Mouse (Mus musculus) retina, postnatal 7 days (tissue): ENCODE measurements around the gene Slco2a1.

ENCODE experiments used
- DNase-seq: peaks from one replicate; pipeline ENCODE4 v3.0.0-alpha.2; 2012; ENCODE audit warnings: low read depth, low spot score

Gene Slco2a1

DNA sequence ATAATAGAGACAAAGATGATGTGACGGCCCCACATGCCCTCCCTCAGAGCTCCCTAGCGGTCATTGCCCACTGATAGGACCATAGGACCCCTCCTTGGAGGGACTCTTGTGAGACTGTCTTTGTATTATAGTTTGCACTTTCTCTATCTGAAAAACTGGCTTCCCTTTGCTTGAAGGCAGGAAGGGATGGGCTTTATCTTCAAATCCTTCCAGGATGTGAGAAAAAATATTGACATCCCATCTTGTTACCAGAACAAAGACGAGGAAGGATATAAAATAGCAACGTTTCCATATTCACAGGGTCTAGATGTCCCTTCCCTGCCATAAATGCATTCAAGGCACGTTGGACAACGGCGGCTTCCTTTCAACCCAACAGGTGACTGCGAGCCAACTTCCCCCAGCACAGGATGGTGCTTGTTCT is 48.5 kb downstream of the Slco2a1 start:
- no peak for DNase-seq

GRCm38 (mm10) chr9:103038266-103038665 is 49.8 kb downstream of the Slco2a1 start:
- DNase-seq = no peak

DNA sequence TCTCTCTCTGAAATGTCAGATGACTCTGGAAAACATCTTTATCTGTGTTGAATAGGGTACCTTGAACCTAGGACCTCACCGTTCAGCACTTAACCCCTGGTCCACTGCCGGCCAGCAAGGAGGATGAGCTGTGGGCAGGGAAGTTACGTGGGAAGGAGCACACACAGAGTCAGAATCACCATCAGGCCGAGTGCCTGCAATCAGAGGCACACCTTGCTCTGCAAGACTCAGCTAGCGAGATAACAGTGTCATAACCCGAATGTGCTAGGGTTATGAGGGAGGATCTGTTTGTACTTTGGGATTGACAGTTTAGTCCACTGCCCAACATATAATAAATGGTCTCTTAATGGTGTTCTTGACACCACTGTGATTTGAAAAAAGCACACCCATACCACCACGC is 50.2 kb downstream of the Slco2a1 start:
- DNase-seq = no peak

GRCm38 (mm10) chr9:103040581-103040980 is 52.1 kb downstream of the Slco2a1 start:
- DNase-seq = no peak

DNA sequence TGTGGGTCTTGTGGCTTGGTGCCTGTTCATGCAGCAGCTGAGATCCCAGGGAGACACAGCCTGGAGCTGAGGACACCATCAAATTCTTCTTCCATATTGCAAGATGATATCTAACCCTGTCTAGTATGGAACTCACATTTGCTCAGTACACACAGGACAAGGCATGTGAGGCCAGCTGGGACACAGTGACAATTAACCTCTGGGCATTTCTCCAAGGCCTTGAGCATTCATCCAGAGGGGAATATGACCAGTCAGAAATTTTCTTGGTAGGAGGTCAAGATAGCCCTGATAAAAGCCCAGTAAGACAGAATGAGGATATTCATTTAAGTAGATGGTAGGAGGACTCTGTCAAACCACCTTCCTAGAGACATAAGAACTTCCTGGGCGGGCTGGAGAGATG is 56.9 kb downstream of the Slco2a1 start:
- no peak for DNase-seq

DNA sequence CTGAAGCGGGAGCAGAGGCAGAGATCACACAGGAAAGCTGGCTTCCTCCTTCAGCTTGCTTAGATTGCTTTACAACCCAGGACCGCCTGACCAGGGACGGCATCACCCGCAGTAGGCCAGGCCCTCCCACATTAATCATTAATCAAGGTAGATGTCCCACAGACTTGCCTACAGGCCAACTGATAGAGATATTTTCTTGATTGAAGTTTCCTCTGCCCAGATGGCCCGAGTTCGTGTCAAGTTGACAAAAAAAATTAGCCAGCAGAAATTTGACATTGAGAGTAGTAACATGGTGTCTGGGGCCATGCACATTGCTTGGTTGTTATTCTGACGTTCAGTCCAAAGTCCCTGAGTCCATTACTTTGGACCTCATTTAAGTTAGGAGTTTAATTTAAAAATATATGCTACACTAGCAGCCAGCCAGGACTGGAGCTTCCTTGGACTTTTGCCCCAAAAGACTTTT is 60.6 kb downstream of the Slco2a1 start:
- no peak for DNase-seq

DNA sequence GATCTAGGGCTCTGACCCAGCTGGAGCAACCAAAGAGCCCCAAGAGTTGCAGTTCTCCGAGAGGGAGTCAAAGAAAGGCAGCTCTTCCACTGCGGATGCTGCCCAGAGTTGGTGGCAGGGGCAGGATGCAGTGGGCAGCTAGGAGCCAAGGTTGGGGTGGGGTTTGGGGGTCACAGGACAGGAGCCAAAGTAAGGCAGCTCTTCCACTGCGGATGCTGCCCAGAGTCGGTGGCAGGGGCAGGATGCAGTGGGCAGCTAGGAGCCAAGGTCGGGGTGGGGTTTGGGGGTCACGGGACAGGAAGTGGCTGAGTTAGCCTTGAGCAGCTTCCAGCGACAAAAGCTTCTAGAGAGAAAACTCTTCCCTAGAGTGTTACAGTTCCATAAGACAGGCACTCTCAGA is 65.3 kb downstream of the Slco2a1 start:
- no peak for DNase-seq

DNA sequence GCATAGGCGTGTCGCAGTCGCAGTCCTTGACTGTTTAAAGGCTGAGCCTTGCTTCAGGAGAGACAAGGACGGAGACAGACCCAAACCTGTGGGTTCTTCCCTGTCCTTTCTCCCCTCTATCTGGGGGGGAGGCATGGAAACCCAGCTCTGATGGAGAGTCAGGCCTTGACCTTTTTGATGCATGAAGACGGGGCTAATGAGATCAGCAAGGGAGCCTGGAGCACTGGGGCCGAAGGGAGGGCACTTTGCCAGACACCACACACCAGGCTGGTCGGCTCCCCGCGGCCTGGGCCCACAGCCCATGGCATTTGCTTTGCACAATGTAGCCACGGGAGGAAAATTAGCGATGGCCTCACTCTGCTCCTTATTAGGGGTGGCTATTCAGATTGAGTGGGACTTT is 66.5 kb downstream of the Slco2a1 start:
- no peak for DNase-seq

GRCm38 (mm10) chr9:103056164-103056563 is 67.7 kb downstream of the Slco2a1 start:
- DNase-seq = no peak

- no peak for DNase-seq
Measured at GRCm38 (mm10) chr9:103060551-103060950, 72.0 kb downstream of the Slco2a1 start.

- DNase-seq = no peak
Measured at GRCm38 (mm10) chr9:103061471-103062053, 73.0 kb downstream of the Slco2a1 start.

DNA sequence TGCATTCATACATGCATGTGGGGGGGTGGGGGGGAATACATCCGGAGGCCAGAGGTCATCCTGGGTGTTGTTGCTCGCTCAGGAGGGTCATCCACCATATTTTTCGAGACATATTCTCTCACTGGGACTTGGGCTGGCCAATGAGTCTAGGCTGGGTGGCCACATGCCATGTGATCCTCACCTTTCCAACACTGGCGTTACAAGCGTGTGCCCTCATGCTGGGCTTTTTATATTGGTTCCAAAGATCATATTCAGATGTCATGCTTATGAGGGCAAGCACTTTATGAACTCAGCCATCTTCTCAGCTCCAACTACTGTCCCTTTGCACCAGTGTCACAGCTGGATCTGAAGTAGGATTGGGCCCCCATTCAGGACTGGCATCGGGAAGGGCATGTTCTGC is 75.1 kb downstream of the Slco2a1 start:
- DNase-seq = no peak

DNA sequence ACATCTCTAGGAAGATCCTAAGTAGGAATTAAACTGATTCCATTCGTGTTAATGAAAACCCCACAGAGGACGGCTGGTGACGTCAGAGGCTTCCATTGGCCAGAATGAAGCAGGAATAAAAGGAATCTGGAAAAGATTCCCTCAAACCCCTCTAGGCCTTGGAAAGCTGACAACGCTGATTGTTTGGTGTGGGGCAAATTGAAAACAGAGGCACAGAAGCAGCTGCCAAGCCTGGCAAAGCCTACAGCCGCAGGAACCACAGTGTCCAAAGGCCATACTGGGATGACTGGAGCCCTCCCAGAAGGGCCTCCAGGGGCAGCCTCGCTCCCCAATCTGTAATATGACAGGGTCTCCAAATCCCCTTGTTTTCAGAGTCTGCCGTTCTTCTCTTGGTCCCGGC is 78.3 kb downstream of the Slco2a1 start:
- no peak for DNase-seq

DNA sequence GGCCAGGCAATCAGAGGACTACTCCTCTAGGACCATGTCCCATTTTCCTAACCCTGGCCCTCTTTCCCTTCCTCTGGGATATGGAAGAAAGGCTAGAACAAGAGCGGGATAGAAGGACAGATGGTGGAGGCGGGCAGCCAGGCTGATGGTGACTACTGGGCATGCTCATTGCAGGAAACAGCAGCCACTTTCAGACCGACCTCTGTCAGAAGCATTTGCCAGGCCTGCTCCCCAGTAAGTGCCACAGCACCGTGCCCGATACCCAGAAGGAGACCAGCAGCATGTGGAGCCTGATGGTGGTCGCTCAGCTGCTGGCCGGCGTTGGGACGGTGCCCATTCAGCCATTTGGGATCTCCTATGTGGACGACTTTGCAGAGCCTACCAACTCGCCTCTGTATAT is 79.1 kb downstream of the Slco2a1 start:
- DNase-seq = no peak

DNA sequence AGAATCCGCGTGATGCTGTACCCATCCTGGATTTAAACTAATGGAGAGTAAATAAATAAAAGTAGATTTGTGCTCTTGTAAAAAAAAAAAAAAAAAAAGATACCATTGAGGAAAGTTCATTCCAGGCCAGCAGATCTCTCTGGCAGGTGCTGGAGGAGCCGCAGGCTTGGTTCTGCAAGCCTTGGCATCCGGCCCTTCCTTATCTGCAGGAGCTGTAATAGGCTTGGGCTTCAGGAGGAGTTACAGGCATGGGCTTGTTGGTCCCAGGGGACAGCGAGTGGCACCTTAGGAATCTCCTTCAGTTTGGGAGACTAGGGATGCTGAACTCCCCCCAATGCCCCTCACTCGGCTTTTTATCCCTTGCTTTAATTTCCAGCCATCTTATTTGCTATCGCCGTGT is 80.3 kb downstream of the Slco2a1 start:
- no peak for DNase-seq

DNA sequence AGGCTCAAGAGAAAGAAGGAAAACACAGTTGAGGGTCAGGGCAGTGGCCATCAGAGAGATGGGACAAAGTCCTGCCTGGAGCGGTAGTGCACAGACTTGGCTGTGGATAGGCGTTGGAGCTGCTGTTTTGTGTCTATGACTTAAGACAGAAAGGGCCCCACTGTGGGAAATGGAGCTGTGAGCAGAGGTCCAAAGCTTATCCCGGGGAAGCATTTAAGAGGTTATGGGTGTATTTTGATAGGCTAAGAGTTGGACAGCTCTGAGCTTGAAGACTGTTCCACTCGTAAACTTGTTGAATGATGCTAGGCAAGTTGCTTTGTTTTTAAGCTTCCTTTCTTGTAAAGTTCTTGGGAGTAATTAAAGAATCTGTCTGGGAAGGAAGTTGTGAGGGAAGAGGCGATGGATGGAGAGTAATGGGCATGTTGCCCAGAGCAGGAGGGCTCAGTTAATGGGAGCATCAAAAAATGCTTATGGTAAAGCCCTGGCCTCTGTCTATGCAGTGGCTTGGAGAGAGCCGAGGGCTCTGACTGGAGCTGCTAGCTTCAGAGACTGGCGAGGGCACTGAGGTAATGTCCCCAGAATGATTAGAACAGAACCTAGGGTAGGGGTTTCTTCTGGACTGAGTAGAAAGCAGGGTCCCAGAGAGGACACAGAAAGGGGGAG is 83.2 kb downstream of the Slco2a1 start:
- DNase-seq = no peak

GRCm38 (mm10) chr9:103072204-103072599 is 83.7 kb downstream of the Slco2a1 start:
- DNase-seq = no peak

GRCm38 (mm10) chr9:103072926-103073515 is 84.5 kb downstream of the Slco2a1 start:
- DNase-seq = no peak

GRCm38 (mm10) chr9:103076836-103077531 is 88.5 kb downstream of the Slco2a1 start:
- no peak for DNase-seq

- DNase-seq = no peak
Measured at GRCm38 (mm10) chr9:103078194-103078691, 89.7 kb downstream of the Slco2a1 start.

GRCm38 (mm10) chr9:103080211-103080610 is 91.7 kb downstream of the Slco2a1 start:
- no peak for DNase-seq

GRCm38 (mm10) chr9:103082246-103082975 is 93.9 kb downstream of the Slco2a1 start:
- DNase-seq = no peak
